Mouse (Mus musculus) kidney, adult 2 months (tissue): ENCODE results near the gene Stt3b.

Experiments
- CTCF ChIP-seq: fragments of 200-500 bp; conservative IDR thresholded peaks from 2 replicates; pipeline ENCODE4 v1.5.1; 2011; ENCODE audit warnings: low read depth, mild to moderate bottlenecking, control low read depth, low read length, moderate library complexity, mixed read lengths; ENCODE audit not compliant: insufficient read depth, insufficient read length
- POLR2A ChIP-seq: fragments of 200-500 bp; IDR thresholded peaks from one replicate; pipeline ENCODE4 v1.6.1; 2011; ENCODE audit warnings: low read depth, low read length, control low read depth

DNA sequence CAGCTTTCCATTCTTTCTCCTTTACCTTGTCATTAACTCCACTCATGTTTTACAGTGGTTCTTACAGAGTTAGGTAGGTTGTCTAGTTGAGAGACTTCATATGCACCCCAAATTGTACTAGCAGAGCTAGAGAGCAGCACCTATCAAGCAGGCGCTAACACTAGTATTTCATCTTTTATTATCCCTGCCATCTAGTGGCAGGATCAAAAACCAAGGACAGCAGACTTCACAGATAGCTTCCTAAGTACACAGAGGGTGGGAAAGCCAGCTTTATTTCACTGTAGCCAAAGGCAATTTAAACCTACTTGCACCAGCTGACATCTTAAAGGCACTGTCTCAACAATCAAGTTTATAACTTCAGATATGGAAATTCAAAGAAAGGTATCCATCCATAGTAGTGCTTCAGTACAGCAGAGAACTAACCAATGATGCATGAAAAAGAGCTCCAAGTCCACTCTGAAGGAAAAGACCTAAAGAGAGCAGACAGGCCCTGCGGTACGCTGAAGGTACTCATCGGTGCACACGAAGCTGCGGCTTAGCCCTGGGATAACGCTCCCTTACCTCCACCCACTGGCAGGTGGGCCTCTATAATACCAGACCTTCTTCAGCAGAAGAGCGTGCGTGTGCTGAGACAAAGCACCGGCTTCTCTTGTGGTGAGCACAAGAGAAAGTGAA, 16.2 kb downstream of the Stt3b start:
- TF ChIP-seq CTCF (no peak), POLR2A (no peak)
